Mouse (Mus musculus) testis, adult 2 months (tissue): ENCODE results near the gene Gm38392. TPM values are rescaled to one million over a fixed set of nuclear protein-coding genes. Genes with fewer than 3 reads are reported as not detected.

Experiments
- H3K27ac ChIP-seq: fragments of 200-500 bp; 2 replicates; pipeline ENCODE4 v1.5.1; 2012; ENCODE audit warnings: low read depth, low read length; ENCODE audit not compliant: control insufficient read depth, insufficient read depth
- H3K27me3 ChIP-seq: fragments of 200-500 bp; 2 replicates; pipeline ENCODE4 v1.6.1; 2012; ENCODE audit warnings: mild to moderate bottlenecking, low read length, moderate library complexity; ENCODE audit not compliant: control insufficient read depth, insufficient read depth
- H3K36me3 ChIP-seq: fragments of 200-500 bp; 2 replicates; pipeline ENCODE4 v1.6.1; 2012; ENCODE audit warnings: mild to moderate bottlenecking, low read length; ENCODE audit not compliant: control insufficient read depth, insufficient read depth
- H3K4me1 ChIP-seq: fragments of 200-500 bp; 2 replicates; pipeline ENCODE4 v1.6.1; 2012; ENCODE audit warnings: low read length; ENCODE audit not compliant: control insufficient read depth, insufficient read depth
- H3K4me3 ChIP-seq: fragments of 200-500 bp; 2 replicates; pipeline ENCODE4 v1.5.1; 2012; ENCODE audit warnings: low read depth, mild to moderate bottlenecking, low read length, moderate library complexity, mixed read lengths; ENCODE audit not compliant: control insufficient read depth
- CTCF ChIP-seq: fragments of 200-500 bp; IDR thresholded peaks from 2 replicates; pipeline ENCODE4 v1.5.1; 2012; ENCODE audit warnings: low read depth, mild to moderate bottlenecking, inconsistent platforms, low read length, moderate library complexity; ENCODE audit not compliant: control insufficient read depth, insufficient read depth, insufficient replicate concordance
- POLR2A ChIP-seq: fragments of 200-500 bp; IDR thresholded peaks from 2 replicates; pipeline ENCODE4 v1.6.1; 2012; ENCODE audit warnings: low read depth, mild to moderate bottlenecking, inconsistent platforms, low read length, moderate library complexity; ENCODE audit not compliant: control insufficient read depth
- polyA plus RNA-seq: library from polyadenylated mRNA; depleted of rRNA; stranded (reverse); fragments of >200 nt; gene quantifications from 2 replicates; pipeline ENCODE4 v1.2.3, GENCODE M21; 2012

The Gm38392 gene
- polyA plus RNA-seq, 1 experiment = 2.8 TPM

DNA sequence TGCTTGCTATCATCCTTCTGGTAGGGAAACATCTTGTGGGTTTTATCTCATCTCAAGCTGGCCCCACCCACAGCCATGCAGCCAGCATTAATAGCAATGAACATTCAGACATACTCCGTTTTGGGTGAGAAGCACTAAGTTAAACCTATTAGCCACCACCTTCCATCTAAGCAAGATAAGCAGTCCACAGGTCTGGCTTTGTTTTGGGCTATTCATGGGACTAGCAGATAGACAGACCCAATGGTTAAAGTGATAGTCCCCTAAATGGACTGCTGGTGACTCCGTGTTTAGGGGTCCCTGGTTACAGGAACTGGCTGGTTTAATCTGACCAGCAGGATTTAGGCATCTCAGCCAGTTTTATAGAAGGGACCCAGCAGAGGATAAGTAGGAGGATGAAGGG, 74.0 kb downstream of the Gm38392 start:
- Histone ChIP-seq H3K4me1 (peaks cover 18% of the 10 kb centered on the region), H3K4me3 (no peak overlapping the region), H3K27me3 (peaks cover 2% of the 10 kb centered on the region; the same call in 1 of the 2 replicates), H3K36me3 (no peaks in the 10 kb centered on the region), H3K27ac (no peak overlapping the region)
- no peak for TF ChIP-seq POLR2A

DNA sequence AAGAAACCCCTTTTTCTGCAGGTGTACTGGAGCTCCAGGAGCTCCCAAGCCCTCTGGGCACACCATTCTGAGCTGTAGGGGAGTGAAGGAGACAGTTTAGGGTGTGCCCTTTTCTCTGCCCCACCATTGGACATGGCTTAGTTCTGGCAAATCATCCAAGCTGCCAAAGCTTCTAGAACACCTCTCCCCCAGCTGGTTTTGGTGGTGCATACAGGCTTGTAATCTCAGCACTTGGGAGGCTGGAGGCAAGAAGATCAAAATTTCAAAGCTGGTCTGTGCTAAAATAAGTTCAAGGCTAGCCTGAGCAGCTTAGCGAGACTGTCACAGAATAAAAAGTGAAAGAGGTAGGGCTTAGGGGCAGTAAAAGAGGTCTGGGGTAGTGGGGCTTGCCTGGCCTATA, 74.7 kb downstream of the Gm38392 start:
- H3K4me1 ChIP-seq = peaks cover 18% of the 10 kb centered on the region
- peaks cover 2% of the 10 kb centered on the region; the same call in 1 of the 2 replicates for H3K27me3 ChIP-seq
- no peak overlapping the region for H3K4me3 ChIP-seq
- TF ChIP-seq POLR2A (no peak), CTCF (no peak)
- no peaks in the 10 kb centered on the region for H3K36me3 ChIP-seq
- no peak overlapping the region for H3K27ac ChIP-seq

DNA sequence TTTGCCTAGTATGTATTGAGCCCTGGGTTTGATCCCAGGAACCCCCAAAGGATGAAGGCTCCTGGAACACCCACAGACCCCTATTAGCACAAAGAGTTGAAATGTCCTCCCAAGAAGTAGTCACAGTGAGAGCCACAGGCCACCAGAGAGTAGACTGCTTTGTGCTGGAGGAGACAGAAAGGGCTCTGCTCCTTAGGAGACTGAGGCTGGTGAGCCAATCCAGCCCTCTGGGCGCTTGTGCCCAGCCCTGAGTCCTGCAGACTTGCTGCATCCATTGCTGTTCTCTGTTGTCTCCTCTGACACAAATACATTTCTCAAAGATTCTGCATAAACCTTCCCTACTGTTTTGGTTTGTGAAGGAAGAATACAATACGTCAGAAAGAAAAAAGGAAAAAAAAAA, 76.1 kb downstream of the Gm38392 start:
- Histone ChIP-seq H3K4me1 (peaks cover 18% of the 10 kb centered on the region), H3K4me3 (no peak overlapping the region), H3K27me3 (peaks cover 2% of the 10 kb centered on the region; the same call in 1 of the 2 replicates), H3K27ac (no peak overlapping the region), H3K36me3 (no peaks in the 10 kb centered on the region)
- no peak for TF ChIP-seq POLR2A

DNA sequence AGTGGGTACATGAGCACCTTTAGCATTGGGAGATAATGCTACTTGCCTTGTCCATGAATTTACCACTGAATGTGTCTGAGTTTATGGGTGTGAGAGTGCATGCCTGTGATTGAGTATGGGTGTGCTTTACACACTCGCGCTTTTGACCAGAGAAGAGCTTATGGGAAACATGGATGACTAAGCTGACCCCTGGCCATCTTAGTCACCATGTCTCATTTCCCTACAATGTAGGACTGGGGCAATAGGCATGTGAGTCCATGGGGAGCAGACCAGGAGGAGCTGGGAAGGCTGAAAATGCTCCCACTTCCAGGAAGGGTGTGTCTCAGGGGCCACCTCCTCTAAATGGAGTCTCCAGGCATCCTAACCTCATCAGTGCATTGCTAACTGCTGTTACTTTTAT, 76.9 kb downstream of the Gm38392 start:
- Histone ChIP-seq H3K4me1 (peaks cover 10% of the 10 kb centered on the region), H3K4me3 (no peak overlapping the region), H3K27me3 (no peaks in the 10 kb centered on the region; the same call in 1 of the 2 replicates), H3K27ac (no peak overlapping the region), H3K36me3 (no peaks in the 10 kb centered on the region)
- TF ChIP-seq POLR2A (no peak), CTCF (no peak)

DNA sequence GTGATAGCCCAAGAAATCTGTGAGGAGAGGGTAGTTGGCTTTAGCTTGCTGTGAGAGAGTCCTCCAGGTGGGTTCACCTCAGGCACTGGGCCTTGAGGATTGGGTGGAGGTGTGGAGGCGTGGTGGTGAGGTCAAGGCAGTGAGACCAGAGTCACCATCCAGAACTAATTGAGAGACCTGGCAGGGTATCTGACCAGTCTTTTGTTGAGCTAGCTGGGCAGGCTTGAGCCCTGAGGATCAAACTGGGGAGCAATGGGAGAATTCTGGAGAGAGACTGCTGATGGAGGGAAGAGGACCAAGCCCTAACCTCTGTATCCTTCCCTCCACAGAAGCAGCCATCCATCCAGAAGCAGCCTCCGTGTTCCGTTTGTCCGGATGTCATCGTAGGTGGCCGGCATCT, 77.7 kb downstream of the Gm38392 start:
- peaks cover 2% of the 10 kb centered on the region for H3K4me1 ChIP-seq
- H3K27ac ChIP-seq = no peak overlapping the region
- TF ChIP-seq POLR2A (no peak), CTCF (no peak)
- H3K27me3 ChIP-seq = no peaks in the 10 kb centered on the region; the same call in 1 of the 2 replicates
- H3K4me3 ChIP-seq = no peak overlapping the region
- H3K36me3 ChIP-seq = no peaks in the 10 kb centered on the region

DNA sequence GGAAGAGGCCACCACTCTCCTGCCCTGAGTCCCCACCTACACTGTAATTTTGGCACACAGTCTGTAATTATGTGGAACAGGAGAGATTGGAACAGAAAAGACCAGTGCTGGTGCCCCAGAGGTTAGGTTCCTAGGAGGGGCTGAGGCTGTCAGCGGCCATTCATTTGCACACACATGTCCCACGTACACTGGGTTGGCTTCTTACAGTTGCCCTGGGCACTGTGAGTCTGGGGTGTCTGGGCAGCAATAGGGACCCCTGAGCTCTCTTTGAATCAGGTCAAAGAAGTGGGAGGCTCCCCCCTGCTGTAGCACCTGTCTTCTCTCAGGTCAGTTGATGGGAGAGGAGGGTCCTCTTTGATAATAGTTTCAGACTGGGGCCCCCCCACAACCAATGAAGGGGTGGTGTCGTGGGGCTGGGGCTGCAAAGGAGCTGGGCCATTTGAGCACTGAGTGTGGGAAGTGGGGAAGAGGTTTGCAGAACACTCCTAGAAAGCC, 78.7 kb downstream of the Gm38392 start:
- Histone ChIP-seq H3K27me3 (no peaks in the 10 kb centered on the region; the same call in 1 of the 2 replicates), H3K4me3 (no peak overlapping the region), H3K36me3 (no peaks in the 10 kb centered on the region), H3K4me1 (peaks cover 2% of the 10 kb centered on the region; the same call in 1 of the 2 replicates), H3K27ac (no peak overlapping the region)
- no peak for TF ChIP-seq POLR2A
- TF ChIP-seq CTCF = no peak

DNA sequence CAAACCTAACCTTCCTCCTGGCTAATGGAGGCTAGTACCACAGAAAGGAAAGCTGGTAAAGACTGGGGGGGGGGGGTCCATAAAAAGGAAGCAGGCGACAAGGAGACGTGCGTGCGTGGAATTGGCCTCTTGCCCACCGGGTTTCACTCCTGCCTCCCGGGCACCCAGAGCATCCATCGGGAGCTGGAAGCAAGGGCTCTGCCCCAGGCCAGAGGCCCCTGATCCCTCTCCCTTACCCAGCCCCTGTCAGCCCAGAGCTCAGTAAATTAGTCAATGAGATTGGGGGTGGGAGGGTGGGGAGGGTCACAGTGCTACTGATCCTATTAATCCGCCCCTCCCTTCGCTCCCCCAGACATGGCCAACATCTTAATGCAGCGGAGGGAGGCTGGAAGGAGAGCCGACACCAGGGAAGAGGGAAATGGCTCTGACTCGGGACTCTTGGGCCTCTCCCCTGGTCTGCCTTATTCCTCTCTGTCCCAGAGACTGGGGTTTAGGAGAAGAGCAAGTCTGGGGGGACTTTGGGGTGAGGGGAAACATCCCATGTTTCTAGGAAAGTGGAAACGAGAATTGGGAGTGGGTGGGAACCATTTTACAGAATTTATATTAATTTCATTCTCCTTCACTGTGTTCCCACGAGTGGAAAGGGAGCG, 79.4 kb downstream of the Gm38392 start:
- H3K36me3 ChIP-seq = no peaks in the 10 kb centered on the region
- H3K4me3 ChIP-seq = no peak overlapping the region
- H3K4me1 ChIP-seq = peaks cover 2% of the 10 kb centered on the region; the same call in 1 of the 2 replicates
- TF ChIP-seq POLR2A (no peak), CTCF (no peak)
- H3K27me3 ChIP-seq = no peaks in the 10 kb centered on the region; the same call in 1 of the 2 replicates
- H3K27ac ChIP-seq = no peak overlapping the region

DNA sequence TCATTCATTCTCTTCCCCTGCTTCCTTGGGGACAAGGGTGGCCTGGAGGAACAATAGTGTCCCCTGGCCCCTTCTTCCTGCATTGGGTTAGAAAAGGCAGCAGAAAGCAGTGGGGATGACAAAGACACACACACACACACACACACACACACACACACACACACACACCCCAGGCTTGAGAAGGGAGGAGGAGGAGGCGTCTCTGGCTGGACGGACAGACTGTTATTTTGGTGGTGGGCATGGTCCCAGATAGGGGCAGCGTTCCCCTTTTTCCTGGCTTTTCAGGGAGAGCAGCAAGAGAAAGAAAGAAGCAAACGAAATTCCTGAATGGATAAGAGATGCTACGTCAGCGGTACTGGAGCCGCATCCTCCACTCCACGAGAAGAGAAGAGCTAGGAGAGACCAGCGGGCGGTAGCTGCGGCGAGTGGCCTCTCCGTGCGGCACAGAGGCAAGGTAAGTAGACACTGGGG, 80.1 kb downstream of the Gm38392 start:
- Histone ChIP-seq H3K36me3 (no peaks in the 10 kb centered on the region), H3K27me3 (no peaks in the 10 kb centered on the region; the same call in 1 of the 2 replicates), H3K4me3 (no peak overlapping the region)

More for the DNA sequence above, 80.1 kb downstream of the Gm38392 start:
- Histone ChIP-seq H3K27ac (no peak overlapping the region), H3K4me1 (peaks cover 2% of the 10 kb centered on the region; the same call in 1 of the 2 replicates)
- TF ChIP-seq CTCF (no peak), POLR2A (no peak)
